Mouse (Mus musculus): Measurements from ENCODE around the gene Rusc1.

DNA sequence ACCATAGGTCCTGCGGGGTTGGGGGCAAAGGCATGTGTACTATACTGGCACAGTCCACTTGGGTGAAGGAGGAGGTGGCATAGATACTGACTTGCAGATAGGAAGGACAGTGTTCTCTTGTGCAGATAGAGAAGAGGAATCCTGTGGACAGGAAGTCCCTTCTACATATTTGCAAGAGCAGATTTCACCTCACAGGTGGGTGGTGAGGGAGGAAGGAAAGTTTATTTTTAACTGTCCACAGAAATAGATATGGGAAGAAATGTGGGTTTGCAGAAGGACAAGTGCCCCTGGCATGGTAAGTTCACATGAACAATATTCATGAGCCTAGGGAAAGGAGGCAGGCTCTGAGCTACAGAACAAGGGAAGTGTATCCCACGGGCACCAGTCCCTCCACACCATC, 9.0 kb downstream of the Rusc1 start:
- TF ChIP-seq CTCF (conservative IDR thresholded peaks at IDR 0.05; ENCODE audit: insufficient read depth, insufficient read length, low read depth, low read length) (no peak), POLR2A (IDR thresholded peaks at IDR 0.05; ENCODE audit: low read depth, low read length) (no peak)

Data from kidney, adult 2 months (tissue).